Mouse (Mus musculus) hindlimb bud, embryonic 11.5 days (tissue): Measurements from ENCODE around the gene Magi2.

Experiments used
- DNase-seq: peaks from one replicate; pipeline ENCODE4 v3.0.0-alpha.2; 2012; ENCODE audit warnings: low read depth, low spot score; ENCODE audit errors: extremely low spot score

Magi2 gene

GRCm38 (mm10) chr5:20332574-20332973 is 1105.7 kb downstream of the Magi2 start:
- no peak for DNase-seq

GRCm38 (mm10) chr5:20334549-20334948 is 1107.7 kb downstream of the Magi2 start:
- no peak for DNase-seq

- no peak for DNase-seq
Measured at GRCm38 (mm10) chr5:20352941-20353340, 1126.1 kb downstream of the Magi2 start.

- DNase-seq, result no peak
Measured at GRCm38 (mm10) chr5:20358437-20358836, 1131.6 kb downstream of the Magi2 start.

DNA sequence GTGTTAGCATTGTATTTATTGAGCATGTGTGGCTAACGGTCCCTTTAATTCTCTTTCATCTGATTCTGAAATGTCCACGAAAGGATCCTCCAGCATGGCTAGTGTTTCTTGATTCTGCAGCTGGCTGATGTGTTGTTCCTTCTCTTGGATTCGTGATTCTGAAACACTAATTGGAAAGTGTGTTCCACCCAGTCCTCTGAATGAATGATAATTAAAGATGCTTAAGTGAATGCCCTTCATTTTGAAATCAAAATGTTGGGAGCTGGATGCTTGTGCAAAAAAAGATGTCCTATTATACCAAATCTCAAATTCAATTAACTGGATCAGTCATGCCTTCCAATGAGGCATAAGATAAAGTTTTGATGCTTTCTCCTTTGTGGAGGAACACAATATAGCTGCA is 1132.2 kb downstream of the Magi2 start:
- DNase-seq, result no peak

DNA sequence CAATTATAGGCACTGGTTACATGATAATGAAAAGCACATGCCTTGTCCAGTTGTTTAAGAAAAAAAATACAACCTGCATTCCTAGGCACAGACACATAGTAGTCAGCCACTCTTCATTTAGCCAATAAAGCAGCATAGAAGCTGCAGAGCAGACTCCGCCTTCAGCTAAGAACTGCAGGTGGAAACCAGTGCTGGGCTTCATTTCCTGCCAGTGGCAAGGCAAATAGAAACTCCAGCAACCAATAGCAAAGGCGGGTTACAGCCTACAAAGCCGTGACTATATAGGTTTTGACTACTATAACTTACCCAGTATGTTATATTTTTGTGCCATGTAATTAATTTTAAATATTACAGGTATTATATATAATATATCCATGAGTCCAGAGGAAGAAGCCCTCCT is 1135.3 kb downstream of the Magi2 start:
- no peak for DNase-seq

- DNase-seq, result no peak
Measured at GRCm38 (mm10) chr5:20363216-20363615, 1136.4 kb downstream of the Magi2 start.

DNA sequence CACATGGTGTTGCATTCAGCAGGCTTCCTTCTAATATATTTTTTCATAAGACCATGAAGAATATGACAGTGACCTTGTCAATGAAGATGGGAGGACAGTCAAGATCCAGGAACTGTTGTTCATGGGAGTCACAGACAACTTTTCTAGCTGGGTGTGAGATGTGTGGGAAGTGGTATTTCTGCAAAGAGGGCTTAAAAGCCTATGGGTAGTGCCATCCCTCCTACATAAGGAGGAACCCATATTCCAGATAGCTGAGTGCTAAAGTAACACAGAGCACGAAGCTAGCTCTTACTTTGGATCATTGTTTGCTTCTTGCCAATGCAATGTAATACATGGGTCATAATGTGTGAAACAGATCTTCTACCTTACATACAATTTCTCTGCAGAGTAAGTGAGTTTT is 1146.8 kb downstream of the Magi2 start:
- DNase-seq, result no peak

DNA sequence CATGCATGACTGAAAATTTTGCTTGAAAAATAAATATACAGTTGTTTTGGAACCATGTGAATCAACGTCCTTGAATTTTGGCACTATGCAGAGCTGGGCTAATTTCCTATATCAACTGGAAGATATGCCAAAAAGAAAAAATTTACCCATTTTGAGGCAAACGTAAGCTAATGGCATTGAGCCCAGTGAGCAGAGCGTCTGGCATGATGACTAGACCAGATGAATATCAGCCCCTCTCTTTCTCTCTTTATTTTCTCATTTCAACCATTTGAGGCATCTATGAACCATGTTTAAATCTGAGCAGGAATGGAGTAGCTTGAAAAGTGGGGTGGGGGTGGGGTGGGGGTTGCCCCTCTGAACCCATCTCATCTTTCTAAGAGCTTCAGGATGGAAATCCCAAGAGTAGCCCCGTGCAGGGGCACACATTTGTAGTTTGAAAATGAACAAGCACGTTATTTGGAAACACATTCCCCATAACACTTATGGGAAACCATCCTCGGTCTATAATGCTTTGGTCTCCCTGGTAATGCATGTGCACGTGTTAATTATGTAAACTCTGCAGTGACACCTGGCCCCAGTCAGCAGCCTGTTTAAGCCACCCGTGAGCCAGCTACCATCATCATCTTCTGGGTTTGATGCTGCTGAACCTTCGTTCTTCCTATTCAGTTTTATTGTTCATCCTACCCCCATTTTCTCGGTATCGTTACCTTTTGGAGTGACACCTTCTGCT is 1151.4 kb downstream of the Magi2 start:
- no peak for DNase-seq

DNA sequence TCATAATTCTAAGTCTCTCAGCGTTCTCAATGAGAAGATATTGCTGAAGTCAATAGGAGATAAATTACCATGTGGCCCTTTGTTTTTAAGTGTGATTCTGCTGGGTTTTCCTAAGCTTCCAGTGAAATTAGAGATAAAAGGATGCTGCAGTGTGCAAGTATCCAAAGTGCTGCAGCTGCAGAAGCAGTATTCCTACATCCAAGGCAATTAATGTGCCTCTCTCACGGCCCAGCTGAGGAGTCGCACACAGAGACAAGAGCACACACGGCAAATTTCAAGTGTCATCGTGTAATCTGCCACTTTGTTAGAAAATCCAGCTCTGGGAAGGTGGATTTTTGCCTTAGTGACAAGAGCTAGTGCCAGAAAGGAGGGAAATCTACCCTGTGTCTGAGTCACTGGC is 1177.7 kb downstream of the Magi2 start:
- no peak for DNase-seq

DNA sequence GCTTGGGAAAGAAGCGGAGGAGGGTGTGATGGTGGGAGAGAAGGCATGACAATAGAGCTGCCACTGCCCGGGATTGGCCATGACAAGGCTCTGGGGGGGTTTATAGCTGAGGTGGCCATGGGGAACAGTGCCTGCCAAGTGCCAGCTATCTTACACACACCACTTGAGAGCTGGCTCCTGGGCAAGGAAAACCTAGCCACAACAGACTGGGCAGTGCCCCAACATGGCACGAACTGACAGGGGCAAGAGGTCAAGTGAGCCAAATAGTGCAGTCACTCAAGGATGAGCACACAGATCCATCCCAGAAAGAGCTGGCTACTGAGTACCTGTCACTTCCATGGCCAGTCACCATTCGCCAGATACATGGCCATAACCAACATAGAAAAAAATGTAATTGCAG is 1179.8 kb downstream of the Magi2 start:
- DNase-seq, result no peak

DNA sequence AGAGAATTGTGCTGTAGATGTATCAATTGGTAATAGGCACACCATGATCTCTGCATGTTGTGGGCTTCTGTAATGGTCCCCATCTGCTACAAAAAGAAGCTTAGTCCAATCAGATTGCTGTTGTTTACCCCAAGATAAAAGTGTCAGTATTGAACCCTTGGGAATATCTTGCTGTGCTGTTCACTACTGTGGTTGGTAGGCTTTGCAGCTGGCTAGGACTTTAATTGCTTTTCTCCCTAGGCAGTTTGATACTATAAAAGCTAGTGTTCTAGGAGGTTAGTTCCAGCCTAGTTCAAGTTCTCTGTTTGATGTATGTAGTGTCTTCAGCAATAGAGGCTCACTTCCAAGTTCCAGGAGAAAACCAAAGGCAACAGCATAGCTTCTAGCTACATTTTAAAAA is 1188.5 kb downstream of the Magi2 start:
- no peak for DNase-seq

GRCm38 (mm10) chr5:20417348-20417747 is 1190.5 kb downstream of the Magi2 start:
- no peak for DNase-seq

- DNase-seq, result no peak
Measured at GRCm38 (mm10) chr5:20432148-20432813, 1205.4 kb downstream of the Magi2 start.

GRCm38 (mm10) chr5:20446471-20447174 is 1219.8 kb downstream of the Magi2 start:
- no peak for DNase-seq

GRCm38 (mm10) chr5:20456106-20456505 is 1229.3 kb downstream of the Magi2 start:
- DNase-seq, result no peak

GRCm38 (mm10) chr5:20457742-20458510 is 1231.1 kb downstream of the Magi2 start:
- no peak for DNase-seq

- no peak for DNase-seq
Measured at GRCm38 (mm10) chr5:20461709-20462108, 1234.9 kb downstream of the Magi2 start.

GRCm38 (mm10) chr5:20462376-20462775 is 1235.5 kb downstream of the Magi2 start:
- DNase-seq, result no peak

GRCm38 (mm10) chr5:20469721-20470120 is 1242.9 kb downstream of the Magi2 start:
- DNase-seq, result no peak

DNA sequence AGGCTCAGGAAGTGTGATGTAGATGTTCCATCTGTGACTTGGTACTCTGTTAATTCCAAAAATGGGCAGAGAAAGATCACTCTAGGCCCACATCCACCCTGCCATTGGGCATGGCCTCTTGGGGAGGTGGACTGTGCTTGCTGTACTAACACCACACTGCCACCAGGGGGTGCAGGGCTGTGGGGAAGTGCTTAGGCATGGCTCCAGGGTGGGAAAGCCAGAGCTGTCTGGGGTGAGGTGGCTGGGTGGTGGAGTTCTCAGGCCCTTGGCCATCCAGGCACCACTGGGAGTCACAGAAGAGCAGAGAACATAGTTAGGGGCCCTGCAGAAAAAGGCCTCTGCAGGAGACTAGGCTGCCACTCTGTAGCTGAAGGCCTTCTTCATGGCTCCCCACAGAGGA is 1243.6 kb downstream of the Magi2 start:
- no peak for DNase-seq
